Mouse (Mus musculus) mesoderm, embryonic 11.5 days (tissue): ENCODE results near the gene Ccdc120.
A peak's percentile ranks its signal among the peaks of the same experiment; 100 is the strongest.
"Not testable (repeated sequence)": the region's sequence is repeated elsewhere in the genome, so short reads cannot be mapped to it uniquely, and the experiment has no call there.

ENCODE experiments used
- DNase-seq: peaks from one replicate; pipeline ENCODE4 v3.0.0-alpha.2; 2012; ENCODE audit warnings: low read depth, low spot score

The Ccdc120 gene

GRCm38 (mm10) chrX:7762137-7762920, 11.6 kb upstream of the Ccdc120 start, which contains the start of gene Tfe3:
TSS of gene Tfe3 (plus strand) at chrX:7762560.
- peak; percentile 94 for DNase-seq

GRCm38 (mm10) chrX:7753627-7754026, 2.9 kb upstream of the Ccdc120 start:
- not testable (repeated sequence) for DNase-seq

- no peak for DNase-seq
Observed at GRCm38 (mm10) chrX:7745429-7745828, 5.3 kb downstream of the Ccdc120 start.

- DNase-seq, result no peak
Observed at GRCm38 (mm10) chrX:7744940-7745339, 5.8 kb downstream of the Ccdc120 start.

GRCm38 (mm10) chrX:7743470-7743869, 7.2 kb downstream of the Ccdc120 start:
- DNase-seq, result no peak

GRCm38 (mm10) chrX:7741103-7741502, 9.6 kb downstream of the Ccdc120 start:
- DNase-seq, result no peak

- DNase-seq, result no peak
Observed at GRCm38 (mm10) chrX:7740082-7740819, 10.5 kb downstream of the Ccdc120 start.

GRCm38 (mm10) chrX:7739336-7740081, 11.2 kb downstream of the Ccdc120 start:
- no peak for DNase-seq

- DNase-seq, result peak; percentile 60
Observed at GRCm38 (mm10) chrX:7733571-7734156, 17.0 kb downstream of the Ccdc120 start.

GRCm38 (mm10) chrX:7728922-7729265, 21.8 kb downstream of the Ccdc120 start:
- no peak for DNase-seq

GRCm38 (mm10) chrX:7728215-7728921, 22.3 kb downstream of the Ccdc120 start, which contains the start of gene Praf2:
TSS of gene Praf2 (plus strand) at chrX:7728439.
- peak; percentile 86 for DNase-seq

- no peak for DNase-seq
Observed at GRCm38 (mm10) chrX:7727176-7727575, 23.5 kb downstream of the Ccdc120 start.

- DNase-seq, result no peak
Observed at GRCm38 (mm10) chrX:7725841-7726240, 24.9 kb downstream of the Ccdc120 start.

GRCm38 (mm10) chrX:7724135-7724534, 26.6 kb downstream of the Ccdc120 start:
- no peak for DNase-seq

GRCm38 (mm10) chrX:7722691-7723090, 28.0 kb downstream of the Ccdc120 start:
- no peak for DNase-seq

- DNase-seq, result no peak
Observed at GRCm38 (mm10) chrX:7722282-7722611, 28.5 kb downstream of the Ccdc120 start.

GRCm38 (mm10) chrX:7721514-7722281, 29.0 kb downstream of the Ccdc120 start, which contains the start of gene Gm45208:
TSS of gene Gm45208 (plus strand) at chrX:7722245.
- peak; percentile 70 for DNase-seq

GRCm38 (mm10) chrX:7716058-7716457, 34.6 kb downstream of the Ccdc120 start:
- not testable (repeated sequence) for DNase-seq

GRCm38 (mm10) chrX:7714135-7714899, 36.4 kb downstream of the Ccdc120 start, which contains the start of gene Wdr45:
TSS of gene Wdr45 (plus strand) at chrX:7714333.
- peak; percentile 94 for DNase-seq

GRCm38 (mm10) chrX:7713764-7714134, 37.0 kb downstream of the Ccdc120 start:
- DNase-seq, result not testable (repeated sequence)
